Mouse (Mus musculus): ENCODE measurements around the gene Sept8. TPM values are rescaled to one million over a fixed set of nuclear protein-coding genes. Genes with fewer than 3 reads are reported as not detected.

Gene Sept8
- polyA plus RNA-seq, 1 experiment from 2014 or later = 18.8 TPM

DNA sequence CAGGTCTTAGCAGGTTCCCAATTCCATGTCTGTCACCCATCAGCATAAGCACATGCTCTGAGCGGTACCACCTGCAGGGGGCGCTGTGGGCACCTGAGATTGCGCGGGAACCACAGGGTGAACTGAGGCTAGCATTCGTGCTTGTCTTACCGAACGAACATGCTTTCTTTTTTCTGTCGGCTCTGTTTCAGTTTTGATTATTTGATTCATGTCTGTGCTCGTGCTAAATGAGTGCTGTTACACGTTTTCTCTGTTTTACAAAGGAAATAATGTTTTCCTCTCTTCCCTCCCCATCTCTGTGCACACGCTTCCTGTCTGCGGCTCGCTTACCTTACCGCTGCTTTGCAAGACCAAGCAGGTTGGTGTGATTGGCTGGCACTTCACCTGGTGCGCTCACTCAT is 71.3 kb downstream of the Sept8 start:
- WGBS = 38% methylated on average over 15 of the region's 15 CpGs
- Histone ChIP-seq H3K27ac (no peak overlapping the region), H3K9me3 (replicated peaks) (no peaks in the 10 kb centered on the region), H3K36me3 (peaks cover 25% of the 10 kb centered on the region), H3K4me1 (replicated peaks) (peaks cover 6% of the 10 kb centered on the region; the same call in 1 of the 2 replicates), H3K4me3 (no peak overlapping the region), H3K9ac (no peak overlapping the region), H3K27me3 (no peaks in the 10 kb centered on the region), H3K4me2 (no peak overlapping the region)
- no peak for ATAC-seq (replicated peaks; ENCODE audit: insufficient number of reproducible peaks, insufficient read depth, low FRiP score, low read depth)

DNA sequence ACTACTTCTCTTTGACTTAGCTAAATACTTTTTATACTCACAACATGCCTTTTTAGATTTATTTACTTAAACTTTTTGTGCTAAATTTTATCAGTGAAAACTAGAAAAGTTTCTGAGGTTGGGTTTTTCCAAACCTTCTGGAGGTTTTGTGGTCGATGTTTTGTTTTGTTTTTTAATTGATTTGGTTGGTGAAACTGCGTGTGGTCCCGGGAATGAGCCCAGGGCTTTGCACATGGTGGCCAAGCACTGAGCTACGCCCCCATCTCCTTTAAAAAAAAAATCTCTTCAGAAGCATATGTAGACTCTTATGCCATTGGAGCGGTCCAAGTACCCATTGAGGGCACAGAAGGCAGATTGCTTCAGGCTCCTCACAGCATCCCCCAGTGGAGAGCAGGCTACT is 72.1 kb downstream of the Sept8 start:
- no peak for ATAC-seq (replicated peaks; ENCODE audit: insufficient number of reproducible peaks, insufficient read depth, low FRiP score, low read depth)
- Histone ChIP-seq H3K4me2 (no peak overlapping the region), H3K36me3 (peaks cover 25% of the 10 kb centered on the region), H3K4me3 (no peak overlapping the region), H3K4me1 (replicated peaks) (peaks cover 3% of the 10 kb centered on the region; the same call in 1 of the 2 replicates), H3K9ac (no peak overlapping the region), H3K27me3 (no peaks in the 10 kb centered on the region), H3K9me3 (replicated peaks) (no peaks in the 10 kb centered on the region), H3K27ac (no peak overlapping the region)
- WGBS = 95% methylated on average over 5 of the region's 5 CpGs

Other genes starting within 250 kb of the Sept8 start
- 58.0 and 61.5 TPM in 2 replicates for gene Hspa4, start 218.8 kb upstream of the Sept8 start, polyA plus RNA-seq (2015; fragmentation: Nextera tagmentation; extraction: Ambion mirVana)
- gene Zcchc10, start 194.6 kb upstream of the Sept8 start, polyA plus RNA-seq (2015; fragmentation: Nextera tagmentation; extraction: Ambion mirVana) = 12.2 and 14.3 TPM in 2 replicates
- gene Aff4, start 168.4 kb upstream of the Sept8 start, polyA plus RNA-seq (2015; fragmentation: Nextera tagmentation; extraction: Ambion mirVana) = 30.5 and 37.7 TPM in 2 replicates
- gene Leap2, start 96.1 kb upstream of the Sept8 start, polyA plus RNA-seq (2015; fragmentation: Nextera tagmentation; extraction: Ambion mirVana) = 0.34 TPM in 1 of 2 replicates, not detected in the other
- gene Uqcrq, start 88.4 kb upstream of the Sept8 start, polyA plus RNA-seq (2015; fragmentation: Nextera tagmentation; extraction: Ambion mirVana) = 1,038 and 1,358 TPM in 2 replicates
- gene Gdf9, start 88.2 kb upstream of the Sept8 start, polyA plus RNA-seq (2015; fragmentation: Nextera tagmentation; extraction: Ambion mirVana) = 1.4 TPM in 2 replicates
- 0.16 TPM in 1 of 2 replicates, not detected in the other for gene Gm10447, start 62.1 kb upstream of the Sept8 start, polyA plus RNA-seq (2015; fragmentation: Nextera tagmentation; extraction: Ambion mirVana)
- gene Shroom1, start 62.1 kb upstream of the Sept8 start, polyA plus RNA-seq (2015; fragmentation: Nextera tagmentation; extraction: Ambion mirVana) = 2.5 and 2.6 TPM in 2 replicates
- not detected in 2 replicates for gene Gm9837, start 48.8 kb upstream of the Sept8 start, polyA plus RNA-seq (2015; fragmentation: Nextera tagmentation; extraction: Ambion mirVana)
- not detected in 2 replicates for gene Gm9945, start 39.1 kb upstream of the Sept8 start, polyA plus RNA-seq (2015; fragmentation: Nextera tagmentation; extraction: Ambion mirVana)
- 0.34 and 0.48 TPM in 2 replicates for gene Sowaha, start 39.0 kb upstream of the Sept8 start, polyA plus RNA-seq (2015; fragmentation: Nextera tagmentation; extraction: Ambion mirVana)
- 43.5 and 43.6 TPM in 2 replicates for gene Kif3a, start 48.1 kb downstream of the Sept8 start, polyA plus RNA-seq (2015; fragmentation: Nextera tagmentation; extraction: Ambion mirVana)
- gene Il4, start 99.4 kb downstream of the Sept8 start, polyA plus RNA-seq (2015; fragmentation: Nextera tagmentation; extraction: Ambion mirVana) = 0.33 and 0.82 TPM in 2 replicates
- gene Il13, start 115.4 kb downstream of the Sept8 start, polyA plus RNA-seq (2015; fragmentation: Nextera tagmentation; extraction: Ambion mirVana) = not detected in 2 replicates
- gene Rad50, start 188.1 kb downstream of the Sept8 start, polyA plus RNA-seq (2015; fragmentation: Nextera tagmentation; extraction: Ambion mirVana) = 17.3 and 19.5 TPM in 2 replicates
- gene Il5, start 201.5 kb downstream of the Sept8 start, polyA plus RNA-seq (2015; fragmentation: Nextera tagmentation; extraction: Ambion mirVana) = not detected in 2 replicates

Data from heart, embryonic 15.5 days (tissue).